Mouse (Mus musculus) thymus, adult 2 months (tissue): ENCODE results near the gene Hspe1.

Experiments used
- CTCF ChIP-seq: fragments of 200-500 bp; IDR thresholded peaks from 2 replicates; pipeline ENCODE4 v1.5.1; 2012; ENCODE audit warnings: mild to moderate bottlenecking, control low read depth, low read length, moderate library complexity, borderline replicate concordance; ENCODE audit not compliant: control insufficient read depth, poor library complexity, insufficient read depth; ENCODE audit errors: extremely low read depth
- POLR2A ChIP-seq: fragments of 200-500 bp; IDR thresholded peaks from 2 replicates; pipeline ENCODE4 v1.6.1; 2012; ENCODE audit warnings: mild to moderate bottlenecking, low read length, control low read depth, moderate library complexity; ENCODE audit not compliant: control insufficient read depth, poor library complexity, insufficient read depth; ENCODE audit errors: extremely low read depth

- TF ChIP-seq CTCF (no peak), POLR2A (no peak)
Observed at GRCm38 (mm10) chr1:55088611-55089497, 922 bp downstream of the Hspe1 start.
